ENCODE assay signal across 19 mouse cellular contexts in the genomic region with DNA sequence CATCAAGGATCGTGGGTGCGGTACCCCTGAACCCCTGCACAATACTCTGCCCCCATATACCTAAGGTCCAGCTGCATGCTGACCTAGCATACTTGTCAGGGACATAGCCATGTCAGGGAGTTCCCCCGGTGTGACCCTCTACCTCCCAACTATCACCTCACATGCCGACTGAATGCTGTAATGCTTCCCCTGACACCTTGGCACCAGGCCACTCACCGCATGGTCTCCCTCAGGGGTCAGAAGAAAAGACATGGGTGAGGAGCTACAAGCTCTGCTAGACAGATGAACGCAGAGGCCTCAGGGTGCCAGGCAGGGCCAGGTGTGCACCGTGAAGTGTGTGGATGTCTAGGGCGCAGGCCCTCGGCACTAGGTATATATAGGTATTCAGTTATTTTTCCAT. TPM values are rescaled to one million over a fixed set of nuclear protein-coding genes. Genes with fewer than 3 reads are reported as not detected.
A peak's percentile ranks its signal among the peaks of the same experiment; 100 is the strongest.
DNase-seq lines count a peak whose midpoint lies in the region; ATAC-seq and TF ChIP-seq lines count a peak whose summit lies in the region.
"Had no signal": no experiment of that assay in that cellular context is flagged by ENCODE, and none has a peak within 500 bp of the region (broad histone marks: within the 10 kb centered on the region; RNA-seq: fewer than 3 reads in every experiment).

No protein-coding gene starts in this region.

- no peak for TF ChIP-seq CTCF in liver, postnatal 0 days (IDR thresholded peaks at IDR 0.05; ENCODE audit: low read depth)

- intact Hi-C loops in heart, postnatal 14 days (cut with DNase I) = no loop called here

- 73% methylated on average over 9 of the region's 9 CpGs for WGBS in heart, embryonic 10.5 days
- 76% methylated on average over 9 of the region's 9 CpGs for WGBS in liver, embryonic 13.5 days (ENCODE audit: insufficient replicate concordance)
- WGBS in liver, embryonic 11.5 days = 83% methylated on average over 9 of the region's 9 CpGs
- 75% methylated on average over 9 of the region's 9 CpGs for WGBS in liver, postnatal 0 days (ENCODE audit: insufficient replicate concordance)

- H3K9ac ChIP-seq in liver, embryonic 13.5 days = no peak overlapping the region
- H3K9ac ChIP-seq in liver, embryonic 11.5 days (ENCODE audit: low read depth, low read length) = no peak overlapping the region
- peak overlapping the region; percentile 84 for H3K9ac ChIP-seq in liver, postnatal 0 days (replicated peaks)
- H3K9ac ChIP-seq: forebrain, embryonic 12.5 days; hindbrain, embryonic 14.5 days; intestine, embryonic 15.5 days; midbrain, embryonic 15.5 days had no signal

- H3K27me3 ChIP-seq in heart, embryonic 10.5 days (ENCODE audit: insufficient read depth, poor library complexity, severe bottlenecking) = no peaks in the 10 kb centered on the region
- H3K27me3 ChIP-seq in liver, embryonic 13.5 days = no peaks in the 10 kb centered on the region
- H3K27me3 ChIP-seq in liver, embryonic 11.5 days (replicated peaks; ENCODE audit: control insufficient read depth, insufficient read depth, low read length) = no peaks in the 10 kb centered on the region
- H3K27me3 ChIP-seq in liver, postnatal 0 days (ENCODE audit: insufficient read depth, low read length) = no peaks in the 10 kb centered on the region
- H3K27me3 ChIP-seq: forebrain, embryonic 12.5 days; intestine, embryonic 15.5 days; midbrain, embryonic 15.5 days had no signal

- no peak for TF ChIP-seq EP300 in liver, postnatal 0 days (IDR thresholded peaks at IDR 0.05; ENCODE audit: low read depth)

- H3K36me3 ChIP-seq in heart, embryonic 10.5 days = peaks cover 30% of the 10 kb centered on the region
- H3K36me3 ChIP-seq in liver, embryonic 13.5 days = 0 out of 2 replicates have a peak, but pooled peaks cover 9% of the 10 kb centered on the region
- H3K36me3 ChIP-seq in liver, embryonic 11.5 days (ENCODE audit: control insufficient read depth, insufficient read depth, low read length) = no peaks in the 10 kb centered on the region; the same call in 1 of the 2 replicates
- no peaks in the 10 kb centered on the region for H3K36me3 ChIP-seq in liver, postnatal 0 days (replicated peaks; ENCODE audit: insufficient read depth, low read length)
- H3K36me3 ChIP-seq: forebrain, embryonic 12.5 days; intestine, embryonic 15.5 days; midbrain, embryonic 15.5 days had no signal

- no peak for ATAC-seq in liver, embryonic 13.5 days (ENCODE audit: low read depth)
- ATAC-seq in liver, embryonic 11.5 days (replicated peaks; ENCODE audit: low FRiP score) = no peak
- ATAC-seq in liver, postnatal 0 days = no peak
- ATAC-seq: intestine, embryonic 15.5 days; midbrain, embryonic 15.5 days had no signal

- no peak overlapping the region for H3K4me3 ChIP-seq in heart, embryonic 10.5 days
- H3K4me3 ChIP-seq in liver, embryonic 13.5 days (replicated peaks) = no peak overlapping the region
- no peak overlapping the region for H3K4me3 ChIP-seq in liver, embryonic 11.5 days (ENCODE audit: low read depth, low read length)
- H3K4me3 ChIP-seq in liver, postnatal 0 days (ENCODE audit: low read depth, low read length) = peak overlapping the region; percentile 58; the same call in 1 of the 2 replicates
- H3K4me3 ChIP-seq: forebrain, embryonic 12.5 days; intestine, embryonic 15.5 days; midbrain, embryonic 15.5 days; myocyte had no signal

- H3K4me2 ChIP-seq in liver, embryonic 13.5 days = peak overlapping the region; percentile 6; the same call in 1 of the 2 replicates
- H3K4me2 ChIP-seq in liver, embryonic 11.5 days = no peak overlapping the region
- H3K4me2 ChIP-seq in liver, postnatal 0 days (ENCODE audit: low read depth, low read length) = peak overlapping the region; percentile 70
- H3K4me2 ChIP-seq: forebrain, embryonic 12.5 days; hindbrain, embryonic 14.5 days; intestine, embryonic 15.5 days; midbrain, embryonic 15.5 days had no signal

- H3K4me1 ChIP-seq in heart, embryonic 10.5 days = peaks cover 80% of the 10 kb centered on the region
- peaks cover 38% of the 10 kb centered on the region for H3K4me1 ChIP-seq in liver, embryonic 13.5 days (replicated peaks)
- peaks cover 32% of the 10 kb centered on the region for H3K4me1 ChIP-seq in liver, embryonic 11.5 days (replicated peaks; ENCODE audit: control insufficient read depth, insufficient read depth, low read length)
- H3K4me1 ChIP-seq in liver, postnatal 0 days (ENCODE audit: insufficient read depth) = peaks cover 2% of the 10 kb centered on the region
- H3K4me1 ChIP-seq: forebrain, embryonic 12.5 days; midbrain, embryonic 15.5 days had no signal

- peak overlapping the region; percentile 52 for H3K27ac ChIP-seq in heart, embryonic 10.5 days
- no peak overlapping the region for H3K27ac ChIP-seq in liver, embryonic 13.5 days
- no peak overlapping the region for H3K27ac ChIP-seq in liver, embryonic 11.5 days (ENCODE audit: low read depth, low read length)
- H3K27ac ChIP-seq in liver, postnatal 0 days (ENCODE audit: low read depth) = peak overlapping the region; percentile 87
- H3K27ac ChIP-seq: forebrain, embryonic 12.5 days; hindbrain, embryonic 14.5 days; intestine, embryonic 15.5 days; midbrain, embryonic 15.5 days had no signal

- H3K9me3 ChIP-seq in heart, embryonic 10.5 days = no peaks in the 10 kb centered on the region
- no peaks in the 10 kb centered on the region for H3K9me3 ChIP-seq in liver, embryonic 13.5 days (replicated peaks)
- no peaks in the 10 kb centered on the region for H3K9me3 ChIP-seq in liver, embryonic 11.5 days (ENCODE audit: control insufficient read depth, low read length)
- H3K9me3 ChIP-seq in liver, postnatal 0 days (ENCODE audit: low read length) = no peaks in the 10 kb centered on the region
- H3K9me3 ChIP-seq: forebrain, embryonic 12.5 days; intestine, embryonic 15.5 days; midbrain, embryonic 15.5 days had no signal

- DNase-seq in heart, embryonic 10.5 days (ENCODE audit: low spot score) = no peak
- no peak for DNase-seq in heart, postnatal 14 days
- no peak for DNase-seq in liver, embryonic 13.5 days
- DNase-seq in liver, embryonic 11.5 days (ENCODE audit: low spot score) = no peak
- peak; percentile 84 for DNase-seq in kidney, postnatal 10 days
- peak; percentile 63 for DNase-seq in liver, postnatal 0 days
- no peak for DNase-seq in lung, postnatal 4 days
- no peak for DNase-seq in embryo, embryonic 9.5 days (ENCODE audit: extremely low spot score)
- DNase-seq: adrenal gland, adult 8-10 months; cerebellum, adult 9-10 months; left cerebral cortex, postnatal 4 days; lung, adult 18-20 months; lung, postnatal 14 days had no signal

RNA-seq across cellular contexts. Expression of a gene that starts 56.3 kb away (rescaled TPM):
- 232 and 318 TPM in 2 replicates for polyA plus RNA-seq in heart, embryonic 10.5 days (2016; fragmentation: Nextera tagmentation; extraction: Ambion mirVana)
- total RNA-seq in heart, postnatal 14 days (2021) = 10 to 100 TPM; 30.0 to 31.8 TPM
- 29.7 and 36.3 TPM in 2 replicates for polyA plus RNA-seq in liver, embryonic 13.5 days (2015; fragmentation: Nextera tagmentation; extraction: Ambion mirVana)
- polyA plus RNA-seq in liver, embryonic 11.5 days (2014; fragmentation: Nextera tagmentation; extraction: Ambion mirVana) = 55.3 and 60.2 TPM in 2 replicates
- polyA plus RNA-seq in liver, postnatal 0 days (2015; fragmentation: Nextera tagmentation; extraction: Ambion mirVana) = 137 and 167 TPM in 2 replicates
- total RNA-seq: megakaryocyte-erythroid progenitor cell, adult 5-6 weeks had no signal

Comparison
In these comparisons a context has a peak if more than half of its experiments do, and no peak if none do; other contexts are left out.
1. DNase-seq: peak in kidney, postnatal 10 days (single experiment) and liver, postnatal 0 days (single experiment); none in heart, embryonic 10.5 days (single experiment), heart, postnatal 14 days (0 of 2), liver, embryonic 13.5 days (single experiment), liver, embryonic 11.5 days (single experiment), lung, postnatal 4 days (0 of 2) and embryo, embryonic 9.5 days (single experiment).
2. H3K27ac ChIP-seq: peak in heart, embryonic 10.5 days (single experiment) and liver, postnatal 0 days (single experiment); none in liver, embryonic 13.5 days (single experiment) and liver, embryonic 11.5 days (single experiment).